Mouse (Mus musculus) right cerebral cortex, postnatal 10 days (tissue): ENCODE data around the gene C2cd2.
A peak's percentile ranks its signal among the peaks of the same experiment; 100 is the strongest.
"Not testable (repeated sequence)": the region's sequence is repeated elsewhere in the genome, so short reads cannot be mapped to it uniquely, and the experiment has no call there.

Experiments used
- DNase-seq, 2 experiments: peaks; one replicate each; pipeline ENCODE4 v3.0.0; 2021; ENCODE audit warnings: low spot score in 2 of 2

C2cd2 gene

DNA sequence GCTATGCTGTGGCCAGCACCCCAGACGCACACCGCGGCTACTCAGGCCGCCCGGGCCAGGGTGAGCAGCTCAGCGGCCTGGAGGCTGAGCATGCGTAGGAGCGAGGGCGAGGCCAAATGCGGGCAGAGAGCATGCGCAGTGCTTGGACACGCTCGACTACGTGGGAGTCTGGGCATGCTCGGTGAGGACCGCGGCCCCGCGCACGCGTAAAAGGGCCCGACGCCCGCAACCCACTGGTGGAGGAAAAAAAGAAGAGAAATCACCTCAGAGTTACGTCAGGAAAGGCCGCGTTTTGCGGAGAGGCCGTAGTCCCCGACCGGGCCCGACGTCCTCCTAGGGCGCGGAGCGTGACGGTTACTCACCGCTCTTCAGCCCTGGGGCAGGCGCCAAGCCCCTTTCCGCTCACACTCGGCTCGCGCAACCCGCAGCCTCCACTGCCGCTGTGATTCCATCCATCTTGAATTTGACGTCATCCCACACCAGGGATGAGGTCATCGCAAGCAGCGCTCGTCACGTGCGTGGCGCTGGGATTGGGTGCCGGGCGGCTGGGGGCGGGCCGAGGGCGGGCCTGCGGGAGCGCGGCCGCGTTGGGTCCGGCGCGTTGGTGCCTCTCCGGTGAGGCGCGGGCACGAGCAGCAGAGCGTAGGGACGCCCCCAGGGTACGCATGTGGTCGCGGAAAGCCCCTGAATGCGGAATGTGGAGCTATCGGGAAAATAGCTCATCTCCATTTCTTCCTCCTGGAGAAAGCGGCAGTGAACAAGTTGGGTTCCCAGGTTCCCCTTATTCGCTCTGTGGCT, at the start of gene C2cd2, which contains the start of gene Zbtb21:
TSS of gene C2cd2 (minus strand) at position 448 of the 798 bp plus-strand sequence.
TSS of gene Zbtb21 (minus strand) at position 472 of the 798 bp plus-strand sequence.
- DNase-seq: peak; percentile 98

DNA sequence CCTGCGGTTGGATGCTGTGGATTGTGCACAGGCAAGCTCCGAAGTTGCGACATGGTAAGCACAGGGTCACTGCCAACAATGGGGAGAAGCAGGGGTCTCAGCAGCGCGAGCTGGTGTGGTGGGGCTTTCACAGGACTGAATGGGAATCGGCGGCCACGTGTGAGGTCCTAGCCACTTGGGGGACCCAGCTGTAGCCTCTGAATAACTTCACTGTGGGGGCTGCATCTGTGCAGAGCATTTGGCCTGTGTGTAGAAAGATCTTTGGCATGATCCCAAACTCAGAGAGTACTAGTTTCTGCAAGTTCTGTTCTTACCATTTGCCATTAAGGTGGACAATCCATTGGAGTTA, 35.0 kb upstream of the C2cd2 start:
- not testable (repeated sequence) for DNase-seq

DNA sequence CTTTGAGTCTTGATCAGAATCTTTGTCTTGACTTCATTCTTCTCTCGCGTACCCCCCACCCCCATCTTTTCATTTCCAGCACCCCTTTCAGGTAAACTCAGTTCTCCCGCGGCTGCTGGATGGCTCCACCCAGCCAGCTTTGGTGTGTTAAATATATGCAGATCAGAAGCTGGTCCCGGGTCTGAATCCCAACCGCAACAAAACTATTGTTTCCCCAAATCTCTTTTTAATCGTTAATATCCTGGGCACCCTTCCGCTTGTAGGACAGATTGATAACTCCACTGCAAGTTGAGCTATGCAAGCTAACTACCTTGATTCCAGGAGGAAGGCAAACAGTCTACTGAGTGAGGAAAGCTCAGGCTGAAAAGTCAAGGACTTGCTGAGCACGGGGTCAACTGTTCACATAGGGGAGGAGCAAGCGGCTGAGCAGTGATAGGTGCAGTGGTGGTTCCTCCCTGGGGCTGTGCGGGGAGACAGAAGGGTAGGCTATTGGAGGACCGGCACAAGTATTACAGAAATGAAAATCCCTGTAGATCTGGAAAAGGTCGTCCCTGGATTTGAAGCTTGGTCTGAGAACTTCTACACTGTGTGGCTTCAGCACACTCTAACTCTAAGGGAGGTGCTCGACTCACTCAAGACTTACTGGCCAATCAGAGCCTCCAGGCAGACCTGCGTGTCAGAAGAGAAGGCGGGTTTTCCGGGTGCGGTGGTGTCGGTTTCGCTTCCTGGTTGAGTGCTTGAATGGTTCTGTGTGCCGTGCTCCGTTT, 34.4 kb upstream of the C2cd2 start, which contains the start of gene B230307C23Rik:
TSS of gene B230307C23Rik (plus strand) at position 700 of the 767 bp plus-strand sequence.
- peak; percentile 92 to 95 for DNase-seq

DNA sequence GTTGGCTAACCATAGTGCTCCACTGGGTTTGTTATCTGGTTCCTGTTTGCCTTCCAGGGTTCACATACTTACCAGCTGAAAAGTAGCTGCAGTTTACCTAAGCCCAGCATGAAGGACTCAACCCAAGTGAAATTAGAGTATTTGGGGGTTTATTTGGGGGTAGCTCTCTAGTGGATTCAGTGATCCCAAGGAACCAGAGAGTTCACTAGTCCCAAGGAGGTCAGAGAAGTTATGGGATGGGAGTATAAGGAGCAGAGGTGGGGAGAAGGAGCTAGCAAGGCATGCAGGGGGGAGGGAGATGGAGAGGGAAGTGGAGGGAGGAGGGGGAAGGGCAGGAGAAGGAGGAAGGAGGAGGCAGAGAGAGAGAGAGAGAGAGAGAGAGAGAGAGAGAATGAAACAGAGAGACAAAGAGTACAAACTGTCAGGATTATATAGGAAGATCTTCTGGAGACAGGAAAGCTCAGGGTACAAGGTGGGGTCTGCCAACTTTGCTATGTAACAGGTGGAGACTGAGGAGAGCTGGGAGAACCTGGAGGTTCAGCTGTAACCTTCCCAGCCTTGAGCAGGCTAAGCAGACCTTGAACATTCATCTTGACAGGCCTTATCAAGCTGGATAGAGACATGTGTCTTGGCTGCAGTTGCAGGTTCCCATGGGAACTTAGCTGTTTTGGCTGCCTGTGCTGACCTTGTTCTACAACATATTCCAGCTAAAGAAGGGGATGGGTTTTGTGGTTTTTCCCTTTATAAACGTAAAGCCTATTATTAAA, 33.6 kb upstream of the C2cd2 start:
- DNase-seq: peak in 1 of 2 experiments; percentile 31

DNA sequence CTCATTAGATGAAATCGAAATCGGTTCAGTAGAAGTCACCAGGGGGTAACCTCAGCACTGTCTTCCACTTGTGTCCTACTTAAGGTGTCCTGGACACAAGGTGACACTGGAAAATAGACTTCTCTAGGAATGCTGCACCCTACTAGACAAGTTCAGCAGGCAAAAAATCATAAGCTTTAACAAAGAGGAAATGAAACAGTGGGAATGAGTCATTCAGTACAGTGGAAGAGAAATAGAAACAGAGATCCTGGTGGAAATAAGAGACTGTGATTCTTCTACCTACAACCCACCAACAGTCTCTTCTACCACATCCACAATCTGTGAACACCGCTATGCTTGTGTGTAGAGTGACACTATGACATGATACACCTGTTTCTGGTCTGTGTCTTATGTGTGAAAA, 30.1 kb upstream of the C2cd2 start:
- DNase-seq: not testable (repeated sequence)

DNA sequence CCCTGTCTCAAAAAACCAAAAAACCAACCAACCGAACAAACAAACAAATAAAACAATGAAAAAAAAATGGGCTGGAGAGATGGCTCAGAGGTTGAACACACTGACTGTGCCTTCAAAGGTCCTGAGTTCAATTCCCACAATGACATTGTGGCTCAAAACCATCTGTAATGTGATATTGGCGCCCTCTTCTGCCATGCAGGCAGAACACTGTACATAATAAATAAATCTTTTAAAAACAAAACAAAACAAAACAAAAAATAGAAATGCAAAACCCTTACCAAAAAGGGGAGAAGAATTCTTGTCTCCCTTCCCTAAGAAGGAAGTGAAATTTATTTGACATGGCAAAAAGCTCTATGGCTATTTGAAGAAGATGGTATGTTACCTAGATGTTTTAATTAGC, 29.1 kb upstream of the C2cd2 start:
- DNase-seq: no peak

DNA sequence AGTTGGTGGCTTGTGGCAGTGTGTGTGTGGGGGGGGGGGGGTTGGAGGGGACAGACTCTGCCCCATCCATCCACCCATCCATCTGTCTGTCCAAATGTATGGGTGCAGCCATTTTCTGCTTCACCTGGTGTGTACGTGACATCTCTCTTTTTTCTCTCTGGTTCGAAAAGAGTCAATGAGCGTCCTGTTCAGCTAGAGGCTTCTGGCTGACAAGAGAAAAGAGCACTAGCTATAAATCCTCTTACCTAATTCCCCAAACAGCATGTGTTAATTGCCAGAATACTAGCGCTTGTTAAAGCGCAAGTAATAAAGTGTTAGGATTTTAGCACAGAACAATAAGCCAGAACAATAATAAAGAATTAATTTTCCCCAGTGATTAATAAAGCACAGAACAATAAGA, 22.2 kb upstream of the C2cd2 start:
- no peak for DNase-seq

DNA sequence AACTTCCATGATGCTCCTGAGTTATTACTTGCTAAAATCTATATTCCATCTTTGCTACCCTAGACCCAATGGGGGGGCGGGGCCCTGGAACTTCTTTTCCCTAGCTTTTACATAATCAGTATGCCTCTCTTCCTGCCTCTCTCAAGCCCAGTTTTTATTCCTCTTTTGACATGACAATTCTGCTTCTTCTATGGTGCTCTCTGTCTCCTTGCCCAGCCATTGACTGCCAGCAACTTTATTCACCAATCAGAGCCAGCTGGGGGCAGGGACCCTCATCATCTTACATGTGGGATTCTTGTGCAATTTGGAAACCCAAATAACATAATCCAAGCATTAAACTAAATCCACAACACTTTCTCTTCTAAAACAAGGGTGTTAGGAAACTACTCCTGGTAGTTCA, 19.0 kb upstream of the C2cd2 start:
- no peak for DNase-seq

DNA sequence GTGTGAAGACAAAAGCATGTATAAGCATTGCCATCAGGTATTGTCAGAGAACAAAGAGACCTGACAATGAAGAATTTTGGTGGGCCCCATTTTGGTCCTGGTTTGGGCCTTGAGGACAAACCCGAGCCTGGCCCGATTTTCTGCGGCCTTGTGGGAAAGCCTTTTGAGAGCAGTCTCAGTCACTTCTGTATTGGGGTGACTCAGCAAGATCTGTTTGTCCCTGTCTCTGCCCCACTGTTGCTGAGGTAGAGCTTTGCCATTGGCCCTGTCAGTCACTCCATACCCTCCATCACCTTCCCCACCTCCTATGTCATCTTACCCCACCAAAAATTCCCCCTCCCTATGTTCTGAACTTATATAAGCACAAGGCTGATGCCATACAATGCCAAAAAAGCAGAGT, 15.3 kb upstream of the C2cd2 start:
- DNase-seq: no peak

DNA sequence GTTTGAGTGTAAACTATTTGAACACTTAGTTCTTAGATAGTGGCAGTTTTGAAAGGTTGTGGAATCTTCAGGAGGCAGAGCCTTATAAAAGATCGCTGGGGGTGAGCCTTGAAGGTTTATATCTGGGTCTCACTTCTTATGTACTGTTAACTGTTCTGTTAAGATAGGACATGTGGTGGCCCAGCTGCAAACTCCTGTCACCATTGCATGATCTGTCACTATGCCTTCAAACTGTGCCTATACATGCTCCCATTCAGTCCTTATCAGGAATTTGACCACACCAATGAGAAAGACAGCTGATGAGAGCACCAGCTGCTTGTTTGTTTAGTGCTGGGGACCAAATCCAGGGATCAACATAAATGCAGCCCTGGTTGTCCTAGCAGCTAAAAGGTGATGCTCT, 14.9 kb upstream of the C2cd2 start:
- no peak for DNase-seq

DNA sequence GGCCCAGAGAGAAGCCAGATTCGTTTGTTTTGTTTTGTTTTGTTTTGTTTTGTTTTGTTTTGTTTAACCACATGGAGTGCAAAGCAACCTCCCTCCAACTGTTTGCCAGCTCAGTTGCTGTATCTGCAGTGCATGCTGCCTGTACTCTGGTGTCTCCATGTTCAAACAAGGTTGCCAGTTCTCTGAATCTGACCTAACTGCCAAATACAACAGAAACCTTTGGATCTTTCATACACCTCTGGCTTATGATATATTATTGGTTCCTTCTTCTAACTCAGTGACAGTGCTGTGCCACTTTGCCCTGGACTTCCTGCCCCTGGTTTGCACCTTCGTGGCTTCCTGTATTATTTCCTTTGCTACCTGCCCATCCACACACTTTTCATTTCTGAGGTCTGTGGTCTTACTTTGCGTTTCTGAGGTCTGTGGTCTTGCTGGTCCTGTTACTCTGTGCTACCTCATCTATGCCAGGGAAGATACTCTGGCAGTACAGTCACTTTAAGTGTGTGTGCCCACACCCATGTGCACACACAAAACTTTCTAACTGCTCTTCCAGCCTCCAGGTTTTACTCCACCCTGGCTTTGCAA, 1.6 kb upstream of the C2cd2 start:
- peak in 1 of 2 experiments; percentile 17 for DNase-seq

DNA sequence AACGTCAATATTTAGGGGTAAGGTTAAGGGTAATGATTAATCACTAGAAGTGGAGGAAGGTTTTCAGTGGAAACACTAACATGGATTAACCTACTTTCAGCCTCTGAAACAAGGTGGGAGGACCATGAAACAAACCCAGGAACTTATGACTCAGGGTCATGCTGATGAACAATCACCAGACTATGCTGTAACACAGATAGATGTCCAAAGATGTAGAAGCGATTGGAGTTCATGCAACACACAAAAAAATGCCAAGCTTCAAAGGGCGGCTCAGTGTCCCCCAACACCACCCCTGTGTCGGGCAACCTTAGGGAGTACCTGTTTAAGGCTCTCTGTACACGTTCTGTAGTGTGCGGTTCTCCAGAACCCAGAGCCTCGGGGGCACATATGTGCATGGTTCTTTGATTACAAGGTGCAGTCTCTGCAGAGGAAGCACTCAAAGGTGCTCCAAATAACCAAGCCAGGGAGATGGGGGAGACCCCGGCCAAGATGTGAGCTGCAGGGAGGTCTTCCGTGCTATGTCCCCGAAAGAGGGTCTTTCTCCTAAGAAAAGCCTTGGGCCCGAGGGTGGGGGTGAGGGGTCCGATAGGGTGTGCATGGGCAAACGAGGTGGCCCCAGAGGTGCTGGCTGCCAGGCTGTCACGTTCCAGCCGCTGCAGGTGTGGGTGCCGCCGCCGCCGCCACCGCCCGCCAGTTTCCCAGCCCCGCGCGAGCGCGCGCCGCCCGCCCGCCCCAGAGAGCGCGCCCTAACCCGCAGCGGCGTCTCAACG, 832 bp downstream of the C2cd2 start:
- DNase-seq: no peak

DNA sequence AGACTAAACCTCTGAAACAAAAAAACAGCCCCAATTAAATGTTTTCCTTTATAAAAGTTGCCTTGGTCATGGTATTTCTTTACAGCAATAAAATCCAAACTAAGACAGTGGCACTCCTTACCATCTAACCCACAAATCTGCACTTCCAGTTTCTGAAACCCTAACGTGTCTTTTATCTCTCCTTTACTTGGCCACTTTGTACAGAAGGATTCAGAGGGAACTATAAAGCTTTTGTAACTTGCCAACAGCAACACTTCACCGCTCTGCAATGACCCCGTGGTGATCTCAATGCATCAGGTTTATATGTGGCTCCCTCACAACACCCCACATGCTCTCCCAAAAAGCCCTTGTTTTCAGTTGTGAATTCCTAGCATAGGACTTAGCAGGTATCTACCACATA, 2.0 kb downstream of the C2cd2 start:
- DNase-seq: no peak

DNA sequence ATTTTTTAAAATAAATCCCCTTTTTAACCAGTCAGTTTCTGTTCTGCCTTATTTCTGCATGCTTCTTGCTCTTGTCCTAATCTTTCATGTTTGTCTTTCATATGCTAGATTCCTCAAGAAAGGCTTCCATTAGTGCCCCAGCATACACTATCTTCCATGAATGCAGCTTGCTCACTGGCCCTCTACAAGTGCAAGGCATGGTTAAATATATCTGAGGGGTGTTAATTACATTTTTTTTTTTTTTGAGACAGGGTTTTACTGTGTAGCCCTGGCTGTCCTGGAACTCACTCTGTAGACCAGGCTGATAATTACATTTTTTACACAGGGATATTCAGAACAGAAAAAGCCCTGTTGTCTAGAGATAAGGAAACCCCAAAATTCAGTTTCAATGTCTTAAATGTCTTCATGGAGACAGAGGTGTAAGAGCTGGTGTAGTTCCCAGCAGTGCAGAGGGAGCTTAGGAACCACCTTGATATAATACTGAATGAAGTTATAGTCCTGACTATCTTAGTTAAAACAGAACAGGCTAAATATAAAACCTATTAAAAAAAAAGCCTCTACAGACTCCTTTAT, 3.9 kb downstream of the C2cd2 start:
- DNase-seq: peak in 1 of 2 experiments; percentile 3

DNA sequence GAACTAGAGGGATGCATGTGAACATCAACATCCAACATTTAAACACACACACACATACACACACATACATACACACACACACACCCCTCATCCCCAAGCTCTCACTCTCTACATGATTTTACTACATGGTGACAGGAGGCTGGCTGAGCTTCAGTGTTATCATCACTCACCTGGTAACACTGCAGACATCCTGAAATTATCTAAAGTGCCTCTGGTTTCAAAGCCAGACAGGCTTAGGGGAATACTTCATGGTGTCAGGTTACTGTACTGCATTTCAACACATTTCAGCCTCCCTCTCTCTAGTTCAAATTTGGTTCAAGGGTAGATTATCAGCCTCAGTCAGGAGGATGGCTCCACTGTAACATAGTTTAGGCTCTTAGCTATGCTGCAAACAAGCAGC, 4.8 kb downstream of the C2cd2 start:
- peak in 1 of 2 experiments; percentile 8 for DNase-seq

DNA sequence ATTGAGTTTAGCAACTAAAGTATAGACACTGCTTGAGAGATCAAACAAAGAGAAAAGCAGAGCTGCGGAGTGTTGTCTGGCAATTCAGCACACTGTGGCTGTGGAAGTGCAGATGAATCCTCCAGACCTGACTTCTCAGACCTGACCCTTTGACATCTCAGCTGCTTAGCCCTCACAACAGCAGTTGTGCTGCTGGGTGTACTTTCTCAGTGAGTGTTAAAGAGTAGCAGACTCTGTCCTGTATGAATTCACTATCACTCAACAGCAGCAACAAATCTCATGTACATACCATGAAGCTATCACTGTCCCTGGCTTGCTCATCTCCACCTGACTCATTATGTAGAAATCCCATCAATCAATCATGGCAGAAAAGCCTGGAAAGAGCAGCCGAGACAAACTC, 6.4 kb downstream of the C2cd2 start:
- peak in 1 of 2 experiments; percentile 19 for DNase-seq

DNA sequence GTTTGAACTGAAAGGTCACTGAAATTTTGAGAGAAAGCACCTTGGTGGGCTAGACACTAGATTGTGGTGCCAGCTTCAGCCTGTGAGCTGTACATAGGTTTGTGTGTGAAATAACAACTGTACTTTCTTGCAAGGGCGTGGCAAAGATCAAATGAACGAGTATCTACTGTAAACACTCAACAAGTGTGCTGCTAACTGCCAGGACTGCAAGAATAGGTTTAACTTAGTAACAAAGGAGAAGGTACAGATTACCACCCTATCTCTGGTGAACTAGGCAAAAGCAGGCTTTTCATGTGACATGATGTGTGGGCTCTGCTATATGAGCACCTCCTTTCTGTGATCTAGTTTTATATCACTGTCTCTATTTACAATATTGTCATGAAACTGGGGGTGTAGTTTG, 9.1 kb downstream of the C2cd2 start:
- peak in 1 of 2 experiments; percentile 14 for DNase-seq

DNA sequence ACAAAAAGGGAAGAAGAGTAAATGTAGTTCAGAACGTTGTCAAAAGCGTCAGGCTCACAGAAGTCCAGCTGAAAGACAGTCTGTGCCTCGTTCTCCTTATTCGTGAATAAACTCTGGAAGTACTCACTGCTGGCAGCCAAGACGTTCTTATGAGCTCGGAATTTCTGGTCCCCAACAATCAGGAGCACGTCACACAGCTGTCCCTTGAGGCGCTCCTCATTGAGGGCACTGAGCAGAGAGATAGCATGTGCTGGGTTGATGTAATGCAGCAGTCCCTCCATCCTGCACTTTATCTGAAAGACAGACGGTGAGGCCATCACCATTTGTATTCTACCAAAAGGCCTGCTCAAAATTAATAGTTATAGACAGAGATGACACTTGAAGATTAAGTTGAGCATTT, 9.6 kb downstream of the C2cd2 start:
- DNase-seq: peak in 1 of 2 experiments; percentile 15

DNA sequence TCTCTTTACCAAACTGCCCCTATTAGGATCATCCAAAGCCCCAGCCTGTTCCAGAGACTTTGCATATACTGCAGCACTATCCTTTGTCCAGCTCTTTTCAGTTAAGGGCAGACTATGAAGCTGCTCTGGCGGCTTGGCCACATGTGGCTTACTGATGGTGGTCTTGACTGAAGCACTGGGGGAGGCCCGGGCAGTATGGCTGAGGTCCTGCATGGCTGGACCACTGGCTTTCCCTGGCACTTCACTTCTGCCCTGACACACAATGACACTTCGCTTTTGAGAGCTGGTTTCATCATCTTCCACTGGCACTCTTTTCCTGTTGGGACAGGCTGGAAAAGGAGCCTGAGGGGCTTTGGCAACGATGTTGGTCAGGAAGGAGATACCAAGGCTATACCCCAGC, 10.0 kb downstream of the C2cd2 start:
- peak in 1 of 2 experiments; percentile 20 for DNase-seq

DNA sequence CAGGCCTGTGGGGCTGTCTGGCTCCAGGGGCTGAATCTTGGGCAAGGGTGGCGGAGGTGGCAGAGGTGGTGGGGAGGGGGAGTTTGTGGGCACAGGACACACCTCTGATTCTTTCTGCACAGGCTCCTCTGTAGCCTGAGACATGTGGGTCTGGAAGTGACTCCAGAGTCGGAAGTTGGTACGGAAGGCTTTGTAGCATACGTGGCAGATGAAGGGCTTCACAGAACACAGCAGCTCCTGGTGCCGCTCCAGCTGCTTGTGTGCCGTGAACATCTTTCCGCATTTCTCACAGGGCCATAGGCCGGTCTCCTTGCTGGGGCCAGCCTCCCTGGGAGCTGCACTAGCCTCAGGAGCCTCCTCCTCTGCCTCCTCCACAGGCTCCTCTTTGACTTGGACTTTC, 12.3 kb downstream of the C2cd2 start:
- DNase-seq: peak in 1 of 2 experiments; percentile 18

DNA sequence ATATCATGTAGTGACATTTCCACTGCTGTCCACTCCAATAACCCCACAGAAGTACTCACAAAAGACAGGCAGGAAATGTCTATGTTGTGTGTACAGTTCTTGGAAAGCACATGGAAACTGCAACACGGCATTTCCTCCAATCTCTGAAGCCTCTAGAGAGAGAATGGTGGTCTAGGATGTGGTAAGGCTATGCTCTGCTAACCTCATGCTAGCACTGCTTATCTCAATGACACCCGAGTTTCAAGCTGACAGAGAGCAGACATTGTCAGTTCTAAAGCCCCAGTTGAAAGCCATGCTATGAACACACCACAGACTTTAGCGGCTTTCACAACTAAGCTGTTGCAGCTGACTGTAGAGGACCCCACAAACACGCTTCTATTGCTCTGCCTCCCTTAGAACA, 13.6 kb downstream of the C2cd2 start:
- DNase-seq: peak in 1 of 2 experiments; percentile 12
